Mouse (Mus musculus) inflammation-experienced regulatory T-cells (primary cell): ENCODE measurements around the gene Scn1a. TPM values are rescaled to one million over a fixed set of nuclear protein-coding genes. Genes with fewer than 3 reads are reported as not detected.

Experiments
- polyA plus RNA-seq, 2 experiments: library from polyadenylated mRNA; unstranded; fragments of 100-300 nt; shearing (Covaris generic); gene quantifications; one replicate each; pipeline ENCODE4 v1.2.1; 2017

Gene Scn1a
- polyA plus RNA-seq, result under 1 TPM; 0.13 to 0.40 TPM

DNA sequence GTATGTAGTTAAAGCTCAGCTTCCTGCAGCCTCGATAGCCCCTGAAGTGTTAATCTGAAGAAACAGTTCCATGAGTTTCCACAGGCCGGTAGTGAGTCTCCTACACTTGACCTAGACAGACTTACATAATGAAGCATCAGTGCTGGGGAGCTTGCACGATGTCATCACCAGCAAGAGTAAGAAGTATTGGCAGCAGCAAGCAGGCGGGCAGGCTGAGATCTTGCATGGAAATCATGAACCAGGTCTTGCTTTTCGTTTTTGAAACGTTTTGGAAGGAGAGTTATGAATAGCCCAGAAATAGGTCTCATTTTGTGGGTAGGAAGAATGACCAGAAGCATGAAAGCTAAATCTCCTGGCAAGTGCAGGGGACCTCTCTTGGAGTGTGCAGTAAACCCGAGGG lies at the start of gene Scn1a:
TSS of gene Scn1a (minus strand) at position 130 of the 400 bp plus-strand sequence.

DNA sequence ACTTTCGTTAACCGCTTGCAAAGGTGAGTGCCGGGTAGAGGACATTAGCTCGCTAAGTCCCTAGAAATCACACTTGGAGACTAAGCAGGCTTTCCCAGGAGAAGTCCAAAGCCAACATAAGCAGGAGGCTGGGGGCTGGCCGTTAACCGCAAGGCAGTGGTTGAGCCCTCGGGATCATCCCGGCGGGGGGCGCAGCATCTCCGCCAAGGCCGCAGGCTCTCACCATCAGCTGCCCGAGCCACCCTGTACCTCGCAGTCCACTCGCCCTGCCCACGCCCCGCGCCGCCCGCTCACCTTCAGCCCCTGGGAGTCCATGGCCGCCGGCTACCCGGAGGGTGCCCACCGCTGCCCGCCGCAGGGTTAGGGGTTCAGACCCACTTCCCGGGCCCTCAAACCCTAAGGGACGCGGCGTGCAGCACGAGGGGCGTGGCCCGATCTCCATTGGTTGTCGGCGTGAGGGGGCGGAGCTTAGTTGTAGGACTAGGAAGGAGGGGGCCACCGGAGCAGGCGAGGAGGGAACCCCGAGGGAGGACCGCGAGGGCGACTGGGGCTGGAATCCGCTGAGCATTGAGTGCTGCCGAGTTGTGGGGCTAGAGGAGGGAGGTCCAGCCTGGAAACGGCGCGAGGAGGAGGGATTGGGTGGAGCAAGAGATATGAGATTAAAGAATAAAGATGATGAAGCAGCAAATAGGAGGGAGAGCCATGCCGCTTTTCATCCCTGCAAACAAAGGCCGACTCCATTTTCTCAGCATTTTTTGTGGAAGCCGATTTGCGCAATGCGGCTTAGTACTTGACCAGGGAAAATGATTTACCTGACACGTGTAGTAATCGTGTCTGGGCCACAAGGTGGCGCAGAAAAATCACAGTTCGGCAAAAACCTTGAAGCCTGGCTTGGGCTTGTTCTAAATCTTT lies 184.2 kb downstream of the Scn1a start, which contains the start of gene Ttc21b:
TSS of gene Ttc21b (minus strand) at position 398 of the 912 bp plus-strand sequence.

Other genes with a start within 250 kb of the Scn1a start
- gene Ttc21b, start 184.2 kb downstream of the Scn1a start, polyA plus RNA-seq, result 1 to 10 TPM; 6.2 to 7.0 TPM
- gene Scn9a, start 194.1 kb upstream of the Scn1a start, polyA plus RNA-seq, result 1 to 10 TPM in 1 of 2 experiments, under 1 TPM in 1; 0.10 to 1.6 TPM